Mouse (Mus musculus) cerebellum, adult 8-10 months (tissue): ENCODE data around the gene Gria1.

Experiments used
- DNase-seq: peaks from one replicate; pipeline ENCODE4 v3.0.0; 2022

The Gria1 gene

GRCm38 (mm10) chr11:57306116-57306515 lies 294.9 kb downstream of the Gria1 start:
- DNase-seq = no peak

GRCm38 (mm10) chr11:57306892-57307291 lies 295.7 kb downstream of the Gria1 start:
- no peak for DNase-seq

- DNase-seq = no peak
Observed at GRCm38 (mm10) chr11:57317063-57317462, 305.9 kb downstream of the Gria1 start.

GRCm38 (mm10) chr11:57317478-57317877 lies 306.3 kb downstream of the Gria1 start:
- no peak for DNase-seq

GRCm38 (mm10) chr11:57319374-57319773 lies 308.2 kb downstream of the Gria1 start:
- DNase-seq = no peak

- no peak for DNase-seq
Observed at GRCm38 (mm10) chr11:57324099-57324498, 312.9 kb downstream of the Gria1 start.
